In genomic region chr9:122135095-122135884, GRCm38 (mm10) we compare ENCODE assay signal across 13 mouse cellular contexts. TPM values are rescaled to one million over a fixed set of nuclear protein-coding genes. Genes with fewer than 3 reads are reported as not detected.
DNase-seq lines count a peak whose midpoint lies in the region; ATAC-seq lines count a peak whose summit lies in the region.
"Had no signal": no experiment of that assay in that cellular context is flagged by ENCODE, and none has a peak within 500 bp of the region (broad histone marks: within the 10 kb centered on the region; RNA-seq: fewer than 3 reads in every experiment).

No protein-coding gene starts in this region.

- 60% methylated on average over 1 of the region's 1 CpGs for WGBS in intestine, embryonic 15.5 days
- 37% methylated on average over 1 of the region's 1 CpGs for whole genome bisulfite sequencing in stomach, embryonic 16.5 days

- H3K4me1 ChIP-seq in intestine, embryonic 15.5 days (replicated peaks): peaks cover 30% of the 10 kb centered on the region
- peaks cover 19% of the 10 kb centered on the region for H3K4me1 ChIP-seq in stomach, embryonic 16.5 days (ENCODE audit: control insufficient read depth, insufficient read depth, low read length)

- H3K36me3 ChIP-seq in intestine, embryonic 15.5 days: no peaks in the 10 kb centered on the region
- no peaks in the 10 kb centered on the region for H3K36me3 ChIP-seq in stomach, embryonic 16.5 days (ENCODE audit: control insufficient read depth, insufficient read depth, low read length)

- intact Hi-C loops in heart, postnatal 36 days (cut with DNase I): no loop called here

- ATAC-seq in intestine, embryonic 15.5 days: peak; percentile 37
- peak; percentile 19; the same call in 1 of the 2 replicates for ATAC-seq in stomach, embryonic 16.5 days (ENCODE audit: insufficient read depth, low FRiP score)
- ATAC-seq: forebrain, embryonic 16.5 days had no signal

- no peak overlapping the region for H3K4me2 ChIP-seq in intestine, embryonic 15.5 days (replicated peaks)
- H3K4me2 ChIP-seq in stomach, embryonic 16.5 days (ENCODE audit: low read depth, low read length): no peak overlapping the region
- H3K4me2 ChIP-seq: limb, embryonic 12.5 days had no signal

- no peaks in the 10 kb centered on the region for H3K27me3 ChIP-seq in intestine, embryonic 15.5 days (replicated peaks)
- H3K27me3 ChIP-seq in stomach, embryonic 16.5 days (ENCODE audit: control insufficient read depth, insufficient read depth, low read length): no peaks in the 10 kb centered on the region
- H3K27me3 ChIP-seq: CH12.LX; limb, embryonic 12.5 days had no signal

- H3K4me3 ChIP-seq in intestine, embryonic 15.5 days (replicated peaks): no peak overlapping the region
- no peak overlapping the region for H3K4me3 ChIP-seq in stomach, embryonic 16.5 days (replicated peaks; ENCODE audit: low read length)
- H3K4me3 ChIP-seq: limb, embryonic 12.5 days had no signal

- no peak overlapping the region for H3K9ac ChIP-seq in intestine, embryonic 15.5 days
- no peak overlapping the region for H3K9ac ChIP-seq in stomach, embryonic 16.5 days (ENCODE audit: low read length)
- H3K9ac ChIP-seq: limb, embryonic 12.5 days had no signal

- DNase-seq in heart, adult 9 months (ENCODE audit: low spot score in 2 of 2): peak; percentile 57 to 61
- DNase-seq in heart, postnatal 36 days: no peak
- peak; percentile 45 for DNase-seq in ovary, postnatal 36 days (ENCODE audit: low spot score)
- DNase-seq in ovary, postnatal 14 days (ENCODE audit: low spot score): no peak
- no peak for DNase-seq in frontal cortex, postnatal 10 days (ENCODE audit: low spot score in 2 of 2)
- no peak for DNase-seq in cerebellum, adult 11-12 months
- DNase-seq: right cerebral cortex, postnatal 14 days; thymus, adult 18-20 months had no signal

- H3K27ac ChIP-seq in intestine, embryonic 15.5 days: peak overlapping the region; percentile 57; the same call in 1 of the 2 replicates
- no peak overlapping the region for H3K27ac ChIP-seq in stomach, embryonic 16.5 days (ENCODE audit: low read length)
- H3K27ac ChIP-seq: limb, embryonic 12.5 days had no signal

- no peaks in the 10 kb centered on the region for H3K9me3 ChIP-seq in intestine, embryonic 15.5 days
- no peaks in the 10 kb centered on the region for H3K9me3 ChIP-seq in stomach, embryonic 16.5 days (replicated peaks; ENCODE audit: control insufficient read depth, low read length)
- H3K9me3 ChIP-seq: limb, embryonic 12.5 days had no signal

RNA-seq across cellular contexts. Expression of gene Snrk, which starts 18.2 kb away (rescaled TPM):
- total RNA-seq in heart, postnatal 36 days (2021): 100 to 1,000 TPM; 130 to 150 TPM
- polyA plus RNA-seq in intestine, embryonic 15.5 days (2015; fragmentation: Nextera tagmentation; extraction: Ambion mirVana): 46.1 and 49.4 TPM in 2 replicates
- polyA plus RNA-seq in stomach, embryonic 16.5 days (2015; fragmentation: Nextera tagmentation; extraction: Ambion mirVana): 46.7 and 52.9 TPM in 2 replicates

Comparison
In these comparisons a context has a peak if more than half of its experiments do, and no peak if none do; other contexts are left out.
1. DNase-seq: peak in heart, adult 9 months (2 of 2) and ovary, postnatal 36 days (single experiment); none in heart, postnatal 36 days (0 of 2), ovary, postnatal 14 days (single experiment), frontal cortex, postnatal 10 days (0 of 2) and cerebellum, adult 11-12 months (single experiment).